Mouse (Mus musculus) splenic B cell, adult 2 months (primary cell): ENCODE results near the gene Ptcra.

Experiments
- DNase-seq: peaks from one replicate; pipeline ENCODE4 v3.0.0-alpha.2; 2011; ENCODE audit warnings: low read depth, low spot score
- H3K27me3 ChIP-seq: 2 replicates; pipeline ENCODE4 v1.6.1; 2012; ENCODE audit warnings: mild to moderate bottlenecking, low read length, moderate library complexity, mixed read lengths; ENCODE audit not compliant: control insufficient read depth, poor library complexity, insufficient read depth, severe bottlenecking
- H3K36me3 ChIP-seq: 2 replicates; pipeline ENCODE4 v1.6.1; 2012; ENCODE audit warnings: mild to moderate bottlenecking, low read length, moderate library complexity, mixed read lengths; ENCODE audit not compliant: control insufficient read depth, poor library complexity, insufficient read depth, severe bottlenecking

Gene Ptcra

GRCm38 (mm10) chr17:46725273-46725672 is 38.2 kb downstream of the Ptcra start:
- no peaks in the 10 kb centered on the region for H3K27me3 ChIP-seq
- DNase-seq, result peak; percentile 73
- H3K36me3 ChIP-seq, result peaks cover 5% of the 10 kb centered on the region; the same call in 1 of the 2 replicates

- no peak for DNase-seq
- peaks cover 5% of the 10 kb centered on the region; the same call in 1 of the 2 replicates for H3K36me3 ChIP-seq
- H3K27me3 ChIP-seq, result no peaks in the 10 kb centered on the region
Measured at GRCm38 (mm10) chr17:46724477-46725084, 38.9 kb downstream of the Ptcra start.

GRCm38 (mm10) chr17:46721077-46721476 is 42.4 kb downstream of the Ptcra start:
- DNase-seq, result no peak
- no peaks in the 10 kb centered on the region for H3K27me3 ChIP-seq
- peaks cover 7% of the 10 kb centered on the region; the same call in 1 of the 2 replicates for H3K36me3 ChIP-seq

- peaks cover 11% of the 10 kb centered on the region for H3K36me3 ChIP-seq
- H3K27me3 ChIP-seq, result no peaks in the 10 kb centered on the region
- DNase-seq, result no peak
Measured at GRCm38 (mm10) chr17:46714756-46715481, 48.6 kb downstream of the Ptcra start.

GRCm38 (mm10) chr17:46713849-46714248 is 49.7 kb downstream of the Ptcra start:
- no peak for DNase-seq
- Histone ChIP-seq H3K27me3 (no peaks in the 10 kb centered on the region), H3K36me3 (peaks cover 9% of the 10 kb centered on the region)

- Histone ChIP-seq H3K27me3 (no peaks in the 10 kb centered on the region), H3K36me3 (peaks cover 9% of the 10 kb centered on the region)
- DNase-seq, result no peak
Measured at GRCm38 (mm10) chr17:46712442-46712841, 51.1 kb downstream of the Ptcra start.

DNA sequence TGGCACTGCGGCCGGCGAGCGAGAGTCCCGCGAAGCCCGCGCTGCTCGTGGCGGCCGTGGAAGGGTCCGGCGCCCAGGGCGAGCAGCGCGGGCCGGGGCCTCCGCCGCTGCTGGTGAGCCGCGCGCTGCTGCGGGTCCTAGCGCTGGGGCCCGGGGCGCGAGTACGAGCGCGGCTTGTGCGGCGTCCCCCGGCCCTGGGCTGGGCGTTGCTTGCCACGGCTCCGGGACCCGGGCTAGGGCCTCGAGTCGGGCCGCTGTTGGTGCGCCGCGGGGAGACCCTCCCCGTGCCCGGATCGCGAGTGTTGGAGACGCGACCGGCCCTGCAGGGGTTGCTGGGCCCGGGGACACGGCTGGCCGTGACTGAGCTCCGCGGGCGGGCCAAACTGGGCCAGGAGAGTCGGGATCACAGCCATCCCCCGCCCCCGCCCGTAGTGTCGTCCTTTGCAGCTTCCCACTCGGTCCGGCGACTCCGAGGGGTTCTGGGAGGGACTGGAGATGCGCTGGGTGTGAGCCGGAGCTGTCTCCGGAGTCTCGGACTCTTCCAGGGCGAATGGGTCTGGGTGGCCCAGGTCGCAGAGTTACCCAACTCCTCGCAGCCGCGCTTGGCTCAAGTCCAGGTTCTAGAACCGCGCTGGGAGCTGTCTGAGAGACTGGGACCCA is 51.8 kb downstream of the Ptcra start:
- DNase-seq, result no peak
- H3K36me3 ChIP-seq, result peaks cover 9% of the 10 kb centered on the region
- H3K27me3 ChIP-seq, result no peaks in the 10 kb centered on the region

GRCm38 (mm10) chr17:46710959-46711597 is 52.4 kb downstream of the Ptcra start, which contains the start of gene Pex6:
Gene Pex6 (plus strand): TSS chr17:46711463.
- Histone ChIP-seq H3K36me3 (peaks cover 9% of the 10 kb centered on the region), H3K27me3 (no peaks in the 10 kb centered on the region)
- DNase-seq, result peak; percentile 93

DNA sequence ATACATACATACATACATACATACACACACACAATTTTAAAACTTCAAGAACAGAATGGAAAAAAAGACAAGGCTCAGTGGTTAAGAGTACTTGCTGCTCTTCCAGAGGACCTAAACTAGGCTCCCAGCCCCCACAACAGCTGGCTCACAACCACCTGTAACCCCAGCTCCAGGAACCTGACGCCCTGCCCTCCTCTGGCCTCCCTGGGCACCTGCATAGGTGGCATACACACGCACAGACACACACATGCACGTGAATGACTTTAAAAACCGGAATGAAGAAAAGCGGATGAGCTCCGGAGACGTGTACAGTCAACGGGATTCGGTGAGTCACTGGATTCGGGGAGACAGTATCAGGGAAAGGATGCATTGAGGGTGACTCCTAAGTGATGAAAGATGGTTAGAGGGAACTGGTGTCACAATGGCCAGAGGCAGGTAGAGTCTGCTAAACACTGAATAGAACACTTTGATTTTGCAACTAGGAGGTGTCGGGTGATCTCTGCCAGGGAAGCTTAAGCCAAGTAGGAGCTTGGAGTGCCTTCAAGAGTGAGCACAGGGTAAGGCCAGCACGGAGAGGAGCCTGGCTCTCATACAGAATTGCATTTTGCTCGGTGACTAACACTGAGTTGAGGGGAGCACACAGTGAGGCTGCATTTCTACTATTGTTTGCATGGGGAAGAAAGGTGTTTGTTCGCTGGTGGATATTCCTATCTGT is 57.0 kb downstream of the Ptcra start:
- no peaks in the 10 kb centered on the region for H3K36me3 ChIP-seq
- DNase-seq, result no peak
- H3K27me3 ChIP-seq, result no peaks in the 10 kb centered on the region
